Mouse (Mus musculus): ENCODE data around the gene Plod3.

- TF ChIP-seq POLR2A (IDR thresholded peaks at IDR 0.05; ENCODE audit: borderline replicate concordance, control insufficient read depth, low read depth, low read length), result no peak
- TF ChIP-seq CTCF (IDR thresholded peaks at IDR 0.05; ENCODE audit: control insufficient read depth, insufficient read depth, low read length), result no peak
These were observed 42.4 kb downstream of the Plod3 start for GRCm38 (mm10) chr5:137029273-137029585.
